Mouse (Mus musculus): ENCODE measurements around the gene Bri3. TPM values are rescaled to one million over a fixed set of nuclear protein-coding genes. Genes with fewer than 3 reads are reported as not detected.

The Bri3 gene
- polyA plus RNA-seq, 2 experiments: 90.6 to 119 TPM

DNA sequence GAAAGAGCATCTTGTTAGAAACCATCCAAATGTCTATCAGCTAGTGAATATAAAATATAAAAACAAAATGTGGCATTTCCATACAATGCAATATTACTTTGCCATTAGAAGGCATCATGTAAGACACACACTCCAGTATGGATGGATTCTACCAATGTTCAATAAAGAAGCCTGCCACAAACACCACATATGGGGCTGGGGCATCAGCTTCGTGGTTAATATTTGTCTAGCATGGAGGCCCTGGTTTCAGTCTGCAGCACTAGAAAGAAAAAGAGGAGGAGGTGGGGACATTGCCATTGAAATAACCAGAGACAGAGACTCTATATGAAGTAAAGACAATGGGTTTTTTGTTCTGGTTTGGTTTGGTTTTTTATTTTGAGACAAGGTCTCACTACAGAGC lies 94.5 kb downstream of the Bri3 start:
- ATAC-seq (ENCODE audit: low FRiP score, low read depth) (no peak), DNase-seq (ENCODE audit: low spot score) (no peak)
- no peak for TF ChIP-seq POLR2A (IDR thresholded peaks at IDR 0.05; ENCODE audit: borderline replicate concordance, extremely low read depth, insufficient read depth, insufficient read length)
- H3K9me3 ChIP-seq (ENCODE audit: control insufficient read depth, low read length): no peaks in the 10 kb centered on the region
- no peaks in the 10 kb centered on the region for H3K4me1 ChIP-seq (ENCODE audit: control insufficient read depth, insufficient read depth, low read length)
- H3K36me3 ChIP-seq (ENCODE audit: control insufficient read depth, insufficient read depth, low read length): no peaks in the 10 kb centered on the region
- H3K4me3 ChIP-seq (replicated peaks; ENCODE audit: low read length): no peak overlapping the region
- no peaks in the 10 kb centered on the region for H3K27me3 ChIP-seq (ENCODE audit: control insufficient read depth, insufficient read depth, low read length)
- H3K27ac ChIP-seq (replicated peaks; ENCODE audit: low read depth, low read length): no peak overlapping the region
- H3K4me2 ChIP-seq (replicated peaks; ENCODE audit: low read depth, low read length, severe bottlenecking): no peak overlapping the region
- no peak overlapping the region for H3K9ac ChIP-seq (ENCODE audit: low read depth, low read length, severe bottlenecking)
- 53% methylated on average over 1 of the region's 1 CpGs for WGBS

DNA sequence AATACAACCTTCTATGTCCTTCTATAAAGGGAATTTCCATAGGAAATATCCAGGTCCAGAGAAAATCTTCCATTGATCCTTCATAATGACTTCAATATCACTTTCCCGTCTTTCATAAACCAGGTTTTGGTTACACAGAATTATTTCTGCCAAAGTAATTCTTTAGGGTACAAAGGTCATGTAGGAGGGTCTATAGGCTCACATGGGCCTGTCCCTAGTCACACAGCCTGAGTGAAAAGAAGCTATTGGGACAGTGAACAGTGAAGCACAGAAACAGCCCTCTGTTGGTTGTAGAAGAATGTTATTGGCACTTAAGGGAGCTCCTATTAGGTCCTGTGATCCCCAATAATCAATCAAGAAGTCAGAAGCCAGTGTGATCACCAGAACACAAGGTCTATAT lies 96.8 kb downstream of the Bri3 start:
- ATAC-seq (ENCODE audit: low FRiP score, low read depth): no peak
- no peak overlapping the region for H3K27ac ChIP-seq (replicated peaks; ENCODE audit: low read depth, low read length)
- H3K9ac ChIP-seq (ENCODE audit: low read depth, low read length, severe bottlenecking): no peak overlapping the region
- no peak overlapping the region for H3K4me2 ChIP-seq (replicated peaks; ENCODE audit: low read depth, low read length, severe bottlenecking)
- H3K36me3 ChIP-seq (ENCODE audit: control insufficient read depth, insufficient read depth, low read length): no peaks in the 10 kb centered on the region
- no peak overlapping the region for H3K4me3 ChIP-seq (replicated peaks; ENCODE audit: low read length)
- DNase-seq (ENCODE audit: low spot score): no peak
- H3K4me1 ChIP-seq (ENCODE audit: control insufficient read depth, insufficient read depth, low read length): no peaks in the 10 kb centered on the region
- no peaks in the 10 kb centered on the region for H3K27me3 ChIP-seq (ENCODE audit: control insufficient read depth, insufficient read depth, low read length)
- 69% methylated on average over 1 of the region's 1 CpGs for WGBS
- TF ChIP-seq POLR2A (IDR thresholded peaks at IDR 0.05; ENCODE audit: borderline replicate concordance, extremely low read depth, insufficient read depth, insufficient read length): no peak
- no peaks in the 10 kb centered on the region for H3K9me3 ChIP-seq (ENCODE audit: control insufficient read depth, low read length)

DNA sequence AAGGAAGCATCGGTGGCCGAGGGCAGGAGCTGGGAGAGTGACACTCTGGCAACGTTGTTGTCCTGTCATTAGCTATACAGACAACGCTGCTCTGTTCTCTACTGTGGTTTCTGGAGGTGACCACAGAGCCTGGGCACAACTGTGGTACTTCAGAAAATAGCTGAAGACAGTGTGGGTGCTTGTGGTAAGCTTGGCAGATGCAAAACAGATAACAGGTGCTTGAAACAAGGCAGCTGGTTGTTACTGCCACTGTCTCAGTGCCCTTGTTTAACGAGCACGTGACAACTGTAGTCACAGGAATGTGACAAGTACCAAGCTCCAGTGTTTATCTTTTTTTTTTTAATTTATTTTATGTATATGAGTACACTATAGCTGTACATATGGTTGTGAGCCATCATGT lies 100.4 kb downstream of the Bri3 start:
- no peak for DNase-seq (ENCODE audit: low spot score)
- H3K27ac ChIP-seq (replicated peaks; ENCODE audit: low read depth, low read length): no peak overlapping the region
- H3K4me3 ChIP-seq (replicated peaks; ENCODE audit: low read length): no peak overlapping the region
- H3K27me3 ChIP-seq (ENCODE audit: control insufficient read depth, insufficient read depth, low read length): no peaks in the 10 kb centered on the region
- 81% methylated on average over 6 of the region's 6 CpGs for WGBS
- no peaks in the 10 kb centered on the region for H3K36me3 ChIP-seq (ENCODE audit: control insufficient read depth, insufficient read depth, low read length)
- no peak for ATAC-seq (ENCODE audit: low FRiP score, low read depth)
- no peaks in the 10 kb centered on the region for H3K9me3 ChIP-seq (ENCODE audit: control insufficient read depth, low read length)
- TF ChIP-seq POLR2A (IDR thresholded peaks at IDR 0.05; ENCODE audit: borderline replicate concordance, extremely low read depth, insufficient read depth, insufficient read length): no peak
- H3K4me1 ChIP-seq (ENCODE audit: control insufficient read depth, insufficient read depth, low read length): no peaks in the 10 kb centered on the region
- no peak overlapping the region for H3K4me2 ChIP-seq (replicated peaks; ENCODE audit: low read depth, low read length, severe bottlenecking)
- no peak overlapping the region for H3K9ac ChIP-seq (ENCODE audit: low read depth, low read length, severe bottlenecking)

DNA sequence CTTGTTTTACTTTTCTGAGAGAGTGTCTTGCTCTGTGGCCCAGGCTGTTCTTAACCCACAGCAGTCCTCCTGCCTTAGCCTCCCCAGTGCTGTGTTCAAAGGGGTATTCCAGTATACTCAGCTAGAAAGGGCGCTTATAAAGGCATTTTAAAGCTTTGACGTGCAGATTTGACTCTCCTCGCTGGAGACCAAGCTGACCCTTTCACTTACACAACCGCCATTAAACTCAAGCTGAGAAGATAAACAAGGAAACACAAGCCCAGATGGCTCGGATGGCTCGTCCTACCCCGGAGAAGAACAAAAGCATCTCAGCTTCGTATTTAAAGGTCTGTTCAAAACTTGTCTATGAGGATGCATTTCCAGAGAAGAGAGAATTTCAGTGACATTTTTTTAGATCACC lies 106.9 kb downstream of the Bri3 start:
- H3K27ac ChIP-seq (replicated peaks; ENCODE audit: low read depth, low read length): no peak overlapping the region
- 29% methylated on average over 8 of the region's 8 CpGs for WGBS

DNA sequence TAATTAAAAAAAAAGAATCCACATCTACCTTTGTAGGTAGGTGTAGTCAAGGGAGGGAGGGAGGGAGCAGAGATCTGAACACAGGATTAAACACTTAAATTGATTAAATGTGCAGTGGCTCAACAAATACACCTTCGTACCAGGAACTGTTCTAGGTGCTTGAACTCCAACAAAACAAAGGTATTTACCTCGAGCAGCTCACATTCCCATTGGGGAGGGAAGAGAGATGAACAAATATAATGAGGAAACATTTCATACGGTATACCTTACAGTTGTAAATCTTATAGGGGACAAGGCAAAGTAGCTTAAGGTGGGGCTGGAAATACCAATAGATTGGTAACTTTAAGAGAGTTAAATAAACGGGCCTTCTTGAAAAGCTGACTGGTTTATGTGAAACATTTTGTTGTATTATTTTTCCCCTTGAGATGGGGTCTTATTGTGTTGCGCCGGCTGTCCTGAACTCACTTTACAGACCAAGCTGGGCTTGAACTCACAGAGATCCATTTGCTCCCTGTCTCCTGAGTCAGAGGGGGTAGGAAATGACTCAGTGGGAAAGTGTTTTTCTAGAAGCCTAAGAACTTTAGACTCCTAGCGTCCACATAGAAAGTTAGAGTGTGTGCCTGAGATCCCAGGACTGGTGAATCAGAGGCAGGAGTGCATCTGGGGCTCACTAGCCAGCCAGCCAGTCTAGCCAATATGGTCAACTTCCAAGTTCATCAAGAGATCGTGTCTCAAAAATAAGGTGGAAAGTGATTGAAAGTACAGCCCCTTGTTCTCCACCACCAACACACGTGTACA lies 108.2 kb downstream of the Bri3 start:
- Histone ChIP-seq H3K4me3 (replicated peaks; ENCODE audit: low read length) (no peak overlapping the region), H3K36me3 (ENCODE audit: control insufficient read depth, insufficient read depth, low read length) (no peaks in the 10 kb centered on the region), H3K27ac (replicated peaks; ENCODE audit: low read depth, low read length) (no peak overlapping the region), H3K4me2 (replicated peaks; ENCODE audit: low read depth, low read length, severe bottlenecking) (no peak overlapping the region), H3K27me3 (ENCODE audit: control insufficient read depth, insufficient read depth, low read length) (no peaks in the 10 kb centered on the region), H3K9me3 (ENCODE audit: control insufficient read depth, low read length) (no peaks in the 10 kb centered on the region), H3K4me1 (ENCODE audit: control insufficient read depth, insufficient read depth, low read length) (0 out of 2 replicates have a peak, but pooled peaks cover 4% of the 10 kb centered on the region), H3K9ac (ENCODE audit: low read depth, low read length, severe bottlenecking) (no peak overlapping the region)
- DNase-seq (ENCODE audit: low spot score) (no peak), ATAC-seq (ENCODE audit: low FRiP score, low read depth) (no peak)
- WGBS: 86% methylated on average over 9 of the region's 9 CpGs
- no peak for TF ChIP-seq POLR2A (IDR thresholded peaks at IDR 0.05; ENCODE audit: borderline replicate concordance, extremely low read depth, insufficient read depth, insufficient read length)

More for the DNA sequence above, 106.9 kb downstream of the Bri3 start:
- no peak overlapping the region for H3K4me2 ChIP-seq (replicated peaks; ENCODE audit: low read depth, low read length, severe bottlenecking)
- H3K27me3 ChIP-seq (ENCODE audit: control insufficient read depth, insufficient read depth, low read length): no peaks in the 10 kb centered on the region
- H3K4me3 ChIP-seq (replicated peaks; ENCODE audit: low read length): no peak overlapping the region
- ATAC-seq (ENCODE audit: low FRiP score, low read depth) (no peak), DNase-seq (ENCODE audit: low spot score) (no peak)
- no peaks in the 10 kb centered on the region for H3K9me3 ChIP-seq (ENCODE audit: control insufficient read depth, low read length)
- no peak overlapping the region for H3K9ac ChIP-seq (ENCODE audit: low read depth, low read length, severe bottlenecking)
- TF ChIP-seq POLR2A (IDR thresholded peaks at IDR 0.05; ENCODE audit: borderline replicate concordance, extremely low read depth, insufficient read depth, insufficient read length): no peak
- H3K36me3 ChIP-seq (ENCODE audit: control insufficient read depth, insufficient read depth, low read length): no peaks in the 10 kb centered on the region
- H3K4me1 ChIP-seq (ENCODE audit: control insufficient read depth, insufficient read depth, low read length): no peaks in the 10 kb centered on the region
